Mouse (Mus musculus) stomach, embryonic 16.5 days (tissue): ENCODE measurements around the gene Myo16. TPM values are rescaled to one million over a fixed set of nuclear protein-coding genes. Genes with fewer than 3 reads are reported as not detected.

Experiments used
- ATAC-seq: fragments of 200-750 bp; cut with Nextera tagmentation; 2 replicates; pipeline ENCODE4 v1.8.0; 2017; ENCODE audit warnings: moderate number of reproducible peaks, moderate TSS enrichment; ENCODE audit not compliant: insufficient read depth, low FRiP score
- H3K27ac ChIP-seq: fragments of 300-500 bp; sonication (generic); 2 replicates; pipeline ENCODE4 v1.5.1; 2014; ENCODE audit warnings: low read length
- H3K27me3 ChIP-seq: fragments of 300-500 bp; sonication (generic); 2 replicates; pipeline ENCODE4 v1.6.1; 2014; ENCODE audit warnings: low read length, control low read depth, mixed read lengths; ENCODE audit not compliant: control insufficient read depth, insufficient read depth
- H3K36me3 ChIP-seq: fragments of 300-500 bp; sonication (generic); 2 replicates; pipeline ENCODE4 v1.6.1; 2014; ENCODE audit warnings: low read length; ENCODE audit not compliant: control insufficient read depth, insufficient read depth
- H3K4me1 ChIP-seq: fragments of 300-500 bp; sonication (generic); 2 replicates; pipeline ENCODE4 v1.6.1; 2014; ENCODE audit warnings: low read length, control low read depth, mixed read lengths; ENCODE audit not compliant: control insufficient read depth, insufficient read depth
- H3K4me2 ChIP-seq: fragments of 300-500 bp; sonication (generic); 2 replicates; pipeline ENCODE4 v1.6.1; 2014; ENCODE audit warnings: low read depth, low read length, mixed read lengths
- H3K4me3 ChIP-seq: fragments of 300-500 bp; sonication (generic); replicated peaks from 2 replicates; pipeline ENCODE4 v1.5.1; 2014; ENCODE audit warnings: mild to moderate bottlenecking, low read length
- H3K9ac ChIP-seq: fragments of 300-500 bp; sonication (generic); 2 replicates; pipeline ENCODE4 v1.6.1; 2014; ENCODE audit warnings: low read length
- H3K9me3 ChIP-seq: fragments of 300-500 bp; sonication (generic); replicated peaks from 2 replicates; pipeline ENCODE4 v1.6.1; 2016; ENCODE audit warnings: low read length, control low read depth; ENCODE audit not compliant: control insufficient read depth
- whole genome bisulfite sequencing: fragments of 180-500 bp; shearing (Covaris S2); extraction: QIAGEN DNeasy Blood & Tissue Kit; methylation state at CpG from one replicate; pipeline ENCODE4 v1.1.7; 2014; 5-methylcytosine and 5-hydroxymethylcytosine counted together
- polyA plus RNA-seq: library from polyadenylated mRNA; unstranded; fragments of >200 nt; fragmentation: Nextera tagmentation; extraction: Ambion mirVana; gene quantifications from 2 replicates; pipeline ENCODE4 v1.2.1, GENCODE M21; 2015

Gene Myo16
- polyA plus RNA-seq, 1 experiment from 2014 or later: 3.1 TPM

GRCm38 (mm10) chr8:10405469-10405868, 251.8 kb downstream of the Myo16 start:
- 35% methylated on average over 8 of the region's 8 CpGs for whole genome bisulfite sequencing
- no peak for ATAC-seq

GRCm38 (mm10) chr8:10409043-10409442, 255.3 kb downstream of the Myo16 start:
- no peak overlapping the region for H3K27ac ChIP-seq
- WGBS: 85% methylated on average over 9 of the region's 9 CpGs
- H3K27me3 ChIP-seq: no peaks in the 10 kb centered on the region
- peaks cover 2% of the 10 kb centered on the region; the same call in 1 of the 2 replicates for H3K4me1 ChIP-seq
- no peaks in the 10 kb centered on the region for H3K9me3 ChIP-seq
- no peak overlapping the region for H3K4me2 ChIP-seq
- no peak overlapping the region for H3K4me3 ChIP-seq
- H3K36me3 ChIP-seq: no peaks in the 10 kb centered on the region
- no peak for ATAC-seq
- H3K9ac ChIP-seq: no peak overlapping the region

More at GRCm38 (mm10) chr8:10405469-10405868, 251.8 kb downstream of the Myo16 start:
- H3K4me3 ChIP-seq: no peak overlapping the region
- peaks cover 2% of the 10 kb centered on the region; the same call in 1 of the 2 replicates for H3K4me1 ChIP-seq
- H3K4me2 ChIP-seq: no peak overlapping the region
- H3K36me3 ChIP-seq: no peaks in the 10 kb centered on the region
- H3K27me3 ChIP-seq: no peaks in the 10 kb centered on the region
- no peaks in the 10 kb centered on the region for H3K9me3 ChIP-seq
- H3K9ac ChIP-seq: no peak overlapping the region
- H3K27ac ChIP-seq: no peak overlapping the region

- no peak overlapping the region for H3K27ac ChIP-seq
- no peaks in the 10 kb centered on the region for H3K36me3 ChIP-seq
- H3K4me1 ChIP-seq: peaks cover 3% of the 10 kb centered on the region
- H3K27me3 ChIP-seq: no peaks in the 10 kb centered on the region
- H3K9ac ChIP-seq: no peak overlapping the region
- 70% methylated on average over 4 of the region's 4 CpGs for WGBS
- ATAC-seq: no peak
- no peaks in the 10 kb centered on the region for H3K9me3 ChIP-seq
- no peak overlapping the region for H3K4me2 ChIP-seq
- no peak overlapping the region for H3K4me3 ChIP-seq
Observed at GRCm38 (mm10) chr8:10411511-10411910, 257.8 kb downstream of the Myo16 start.

GRCm38 (mm10) chr8:10413881-10414280, 260.2 kb downstream of the Myo16 start:
- Histone ChIP-seq H3K9ac (no peak overlapping the region), H3K27me3 (no peaks in the 10 kb centered on the region), H3K4me1 (peaks cover 3% of the 10 kb centered on the region), H3K27ac (no peak overlapping the region), H3K36me3 (no peaks in the 10 kb centered on the region), H3K9me3 (no peaks in the 10 kb centered on the region), H3K4me2 (no peak overlapping the region), H3K4me3 (no peak overlapping the region)
- WGBS: 84% methylated on average over 8 of the region's 8 CpGs
- ATAC-seq: no peak

GRCm38 (mm10) chr8:10414684-10415212, 261.0 kb downstream of the Myo16 start:
- Histone ChIP-seq H3K9ac (no peak overlapping the region), H3K9me3 (no peaks in the 10 kb centered on the region), H3K4me1 (peaks cover 3% of the 10 kb centered on the region), H3K27me3 (no peaks in the 10 kb centered on the region), H3K36me3 (no peaks in the 10 kb centered on the region), H3K4me3 (no peak overlapping the region), H3K4me2 (no peak overlapping the region), H3K27ac (no peak overlapping the region)
- 24% methylated on average over 6 of the region's 6 CpGs for WGBS
- no peak for ATAC-seq

GRCm38 (mm10) chr8:10415288-10415687, 261.6 kb downstream of the Myo16 start:
- H3K4me1 ChIP-seq: peaks cover 3% of the 10 kb centered on the region
- 24% methylated on average over 7 of the region's 7 CpGs for WGBS
- ATAC-seq: no peak
- H3K27me3 ChIP-seq: no peaks in the 10 kb centered on the region
- H3K36me3 ChIP-seq: no peaks in the 10 kb centered on the region
- no peaks in the 10 kb centered on the region for H3K9me3 ChIP-seq
- no peak overlapping the region for H3K27ac ChIP-seq
- H3K9ac ChIP-seq: no peak overlapping the region
- H3K4me2 ChIP-seq: no peak overlapping the region
- H3K4me3 ChIP-seq: no peak overlapping the region

GRCm38 (mm10) chr8:10415885-10416284, 262.2 kb downstream of the Myo16 start:
- ATAC-seq: no peak
- Histone ChIP-seq H3K4me2 (no peak overlapping the region), H3K9me3 (no peaks in the 10 kb centered on the region), H3K27me3 (no peaks in the 10 kb centered on the region), H3K27ac (no peak overlapping the region), H3K36me3 (no peaks in the 10 kb centered on the region), H3K4me1 (peaks cover 3% of the 10 kb centered on the region), H3K4me3 (no peak overlapping the region), H3K9ac (no peak overlapping the region)
- WGBS: 76% methylated on average over 9 of the region's 9 CpGs

GRCm38 (mm10) chr8:10416806-10417205, 263.1 kb downstream of the Myo16 start:
- H3K4me2 ChIP-seq: no peak overlapping the region
- no peak overlapping the region for H3K27ac ChIP-seq
- no peaks in the 10 kb centered on the region for H3K36me3 ChIP-seq
- H3K4me1 ChIP-seq: peaks cover 3% of the 10 kb centered on the region
- 52% methylated on average over 12 of the region's 12 CpGs for WGBS
- no peaks in the 10 kb centered on the region for H3K9me3 ChIP-seq
- no peak for ATAC-seq
- no peaks in the 10 kb centered on the region for H3K27me3 ChIP-seq
- H3K4me3 ChIP-seq: no peak overlapping the region
- H3K9ac ChIP-seq: no peak overlapping the region

- H3K9me3 ChIP-seq: no peaks in the 10 kb centered on the region
- WGBS: 87% methylated on average over 6 of the region's 6 CpGs
- H3K9ac ChIP-seq: no peak overlapping the region
- no peak for ATAC-seq
- H3K4me1 ChIP-seq: peaks cover 3% of the 10 kb centered on the region
- H3K4me3 ChIP-seq: no peak overlapping the region
- H3K4me2 ChIP-seq: no peak overlapping the region
- no peak overlapping the region for H3K27ac ChIP-seq
- H3K36me3 ChIP-seq: no peaks in the 10 kb centered on the region
- no peaks in the 10 kb centered on the region for H3K27me3 ChIP-seq
Observed at GRCm38 (mm10) chr8:10417281-10417680, 263.6 kb downstream of the Myo16 start.
